Mouse (Mus musculus) midbrain, postnatal 0 days (tissue): ENCODE results near the gene Eprs. TPM values are rescaled to one million over a fixed set of nuclear protein-coding genes. Genes with fewer than 3 reads are reported as not detected.
"Not testable (repeated sequence)": the region's sequence is repeated elsewhere in the genome, so short reads cannot be mapped to it uniquely, and the experiment has no call there.

Experiments
- ATAC-seq: fragments of 200-750 bp; cut with Nextera tagmentation; 2 replicates; pipeline ENCODE4 v1.8.0; 2017; ENCODE audit warnings: moderate number of reproducible peaks, mild to moderate bottlenecking, moderate TSS enrichment, moderate library complexity; ENCODE audit not compliant: low FRiP score
- DNase-seq: peaks from one replicate; pipeline ENCODE4 v3.0.0-alpha.2; 2015; ENCODE audit warnings: low spot score
- H3K27ac ChIP-seq: fragments of 300-500 bp; sonication (generic); 2 replicates; pipeline ENCODE4 v1.5.1; 2014; ENCODE audit warnings: low read depth, mild to moderate bottlenecking, low read length, mixed read lengths
- H3K27me3 ChIP-seq: fragments of 300-500 bp; sonication (generic); 2 replicates; pipeline ENCODE4 v1.6.1; 2014; ENCODE audit warnings: low read length, control low read depth, mixed read lengths; ENCODE audit not compliant: insufficient read depth
- H3K36me3 ChIP-seq: fragments of 300-500 bp; sonication (generic); 2 replicates; pipeline ENCODE4 v1.6.1; 2014; ENCODE audit warnings: low read length, control low read depth, mixed read lengths; ENCODE audit not compliant: insufficient read depth
- H3K4me1 ChIP-seq: fragments of 300-500 bp; sonication (generic); 2 replicates; pipeline ENCODE4 v1.6.1; 2014; ENCODE audit warnings: mild to moderate bottlenecking, control low read depth, antibody characterized with exemption, low read length, mixed read lengths; ENCODE audit not compliant: insufficient read depth
- H3K4me2 ChIP-seq: fragments of 300-500 bp; sonication (generic); 2 replicates; pipeline ENCODE4 v1.6.1; 2014; ENCODE audit warnings: low read depth, mild to moderate bottlenecking, low read length, mixed read lengths; ENCODE audit not compliant: poor library complexity, severe bottlenecking
- H3K4me3 ChIP-seq: fragments of 300-500 bp; sonication (generic); 2 replicates; pipeline ENCODE4 v1.5.1; 2014; ENCODE audit warnings: low read depth, mild to moderate bottlenecking, low read length, moderate library complexity
- H3K9ac ChIP-seq: fragments of 300-500 bp; sonication (generic); replicated peaks from 2 replicates; pipeline ENCODE4 v1.6.1; 2014; ENCODE audit warnings: mild to moderate bottlenecking, low read length, moderate library complexity, mixed read lengths; ENCODE audit not compliant: poor library complexity, severe bottlenecking
- H3K9me3 ChIP-seq: fragments of 300-500 bp; sonication (generic); 2 replicates; pipeline ENCODE4 v1.6.1; 2016; ENCODE audit warnings: low read length, control low read depth
- CTCF ChIP-seq: IDR thresholded peaks from 2 replicates; pipeline ENCODE4 v1.5.1; 2016; ENCODE audit warnings: antibody characterized with exemption, mild to moderate bottlenecking
- WGBS: fragments of 180-500 bp; shearing (Covaris S2); extraction: QIAGEN DNeasy Blood & Tissue Kit; methylation state at CpG from one replicate; pipeline ENCODE4 v1.1.7; 2014; 5-methylcytosine and 5-hydroxymethylcytosine counted together
- polyA plus RNA-seq: library from polyadenylated mRNA; unstranded; fragments of >200 nt; fragmentation: Nextera tagmentation; extraction: Ambion mirVana; gene quantifications from 2 replicates; pipeline ENCODE4 v1.2.1, GENCODE M21; 2015
- total RNA-seq: library from RNA; depleted of rRNA; stranded (reverse); fragments of >200 nt; gene quantifications from 2 replicates; pipeline ENCODE4 v1.2.3, GENCODE M21; 2014; rRNA removed

Gene Eprs
- 71.7 and 94.7 TPM in 2 replicates for total RNA-seq
- polyA plus RNA-seq: 109 and 119 TPM in 2 replicates

GRCm38 (mm10) chr1:185362677-185363520, at the start of gene Eprs:
Gene Eprs, plus strand, starts transcription at chr1:185363044.
- WGBS: under 1% methylated on average over 53 of the region's 92 CpGs
- H3K9ac ChIP-seq: peak within 1 kb of the TSS; percentile 84
- H3K27me3 ChIP-seq: no peaks in the 10 kb centered on the region
- peaks cover 2% of the 10 kb centered on the region; the same call in 1 of the 2 replicates for H3K36me3 ChIP-seq
- peaks cover 10% of the 10 kb centered on the region; the same call in 1 of the 2 replicates for H3K4me1 ChIP-seq
- H3K9me3 ChIP-seq: no peaks in the 10 kb centered on the region
- DNase-seq: peak; percentile 99
- peak; percentile 17 for TF ChIP-seq CTCF
- peak; percentile 97 for ATAC-seq
- peak within 1 kb of the TSS; percentile 69 for H3K4me2 ChIP-seq
- peak within 1 kb of the TSS; percentile 92 for H3K4me3 ChIP-seq
- H3K27ac ChIP-seq: peak within 1 kb of the TSS; percentile 88

DNA sequence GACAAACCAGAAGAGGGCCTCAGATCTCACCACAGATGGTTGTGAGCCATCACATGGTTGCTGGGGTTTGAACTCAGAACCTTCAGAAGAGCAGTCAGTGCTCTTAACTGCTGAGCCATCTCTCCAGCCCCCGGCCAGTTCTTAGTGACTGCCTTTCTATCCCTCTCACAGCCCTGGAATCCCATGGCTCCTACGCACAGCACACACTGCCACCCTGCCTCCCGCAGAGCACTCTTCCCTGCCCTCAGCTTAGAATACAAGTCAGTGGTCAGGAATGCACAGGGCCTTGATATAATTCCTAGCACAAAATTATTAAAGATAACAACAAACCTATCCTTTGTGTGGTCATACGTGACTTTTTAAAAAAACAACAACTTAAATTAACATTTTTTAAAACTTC, 48.3 kb upstream of the Eprs start:
- ATAC-seq (no peak), DNase-seq (no peak)
- H3K36me3 ChIP-seq: peaks cover 43% of the 10 kb centered on the region
- no peaks in the 10 kb centered on the region for H3K27me3 ChIP-seq
- H3K27ac ChIP-seq: no peak overlapping the region
- no peak overlapping the region for H3K4me3 ChIP-seq
- no peaks in the 10 kb centered on the region for H3K4me1 ChIP-seq
- 95% methylated on average over 4 of the region's 4 CpGs for WGBS
- TF ChIP-seq CTCF: no peak
- no peak overlapping the region for H3K4me2 ChIP-seq
- no peak overlapping the region for H3K9ac ChIP-seq
- no peaks in the 10 kb centered on the region for H3K9me3 ChIP-seq

DNA sequence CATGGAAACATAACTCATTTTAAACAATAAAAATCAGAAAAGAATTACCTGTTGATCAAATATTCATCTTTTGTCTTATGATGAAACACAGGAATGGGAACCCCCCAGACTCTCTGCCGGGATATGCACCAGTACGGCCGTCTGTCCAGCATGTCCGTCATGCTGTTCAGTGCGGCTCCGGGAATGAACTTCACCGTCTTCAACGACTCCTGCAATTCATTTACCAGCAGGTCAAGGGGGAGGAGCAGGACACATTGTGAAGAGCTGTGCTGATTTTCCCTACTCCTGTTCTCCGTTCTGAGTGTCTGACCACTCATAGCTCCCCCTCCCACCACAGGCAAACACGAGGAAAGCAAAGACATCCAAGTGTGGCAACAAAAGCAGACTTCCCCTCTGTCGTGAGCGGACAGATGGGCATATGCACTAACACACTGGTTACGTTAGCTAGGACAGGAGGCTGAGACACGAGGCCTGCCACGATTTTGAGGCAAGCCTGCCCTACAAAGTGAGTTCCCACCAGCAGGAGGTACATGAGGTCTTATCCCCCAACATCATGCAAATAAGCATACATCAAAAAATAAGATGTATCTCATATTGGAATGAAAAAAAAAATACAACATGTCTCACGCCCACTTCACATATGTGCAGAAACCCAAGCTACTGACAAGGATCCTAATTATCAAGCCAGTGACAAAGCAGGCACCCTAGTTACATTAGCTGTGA, 46.8 kb upstream of the Eprs start:
- 93% methylated on average over 16 of the region's 16 CpGs for WGBS
- Histone ChIP-seq H3K9me3 (no peaks in the 10 kb centered on the region), H3K36me3 (peaks cover 50% of the 10 kb centered on the region), H3K4me1 (no peaks in the 10 kb centered on the region), H3K4me2 (no peak overlapping the region), H3K4me3 (no peak overlapping the region), H3K27ac (no peak overlapping the region), H3K27me3 (no peaks in the 10 kb centered on the region), H3K9ac (no peak overlapping the region)
- ATAC-seq (no peak), DNase-seq (no peak)
- TF ChIP-seq CTCF: no peak

GRCm38 (mm10) chr1:185327754-185328345, 35.0 kb upstream of the Eprs start:
- H3K4me1 ChIP-seq, DNase-seq, H3K9me3 ChIP-seq, ATAC-seq, H3K27me3 ChIP-seq, H3K9ac ChIP-seq, H3K27ac ChIP-seq: not testable (repeated sequence)
- Histone ChIP-seq H3K4me2 (peak overlapping the region; percentile 77), H3K36me3 (peaks cover 27% of the 10 kb centered on the region), H3K4me3 (peak overlapping the region; percentile 96)
- WGBS: 63% methylated on average over 3 of the region's 3 CpGs

DNA sequence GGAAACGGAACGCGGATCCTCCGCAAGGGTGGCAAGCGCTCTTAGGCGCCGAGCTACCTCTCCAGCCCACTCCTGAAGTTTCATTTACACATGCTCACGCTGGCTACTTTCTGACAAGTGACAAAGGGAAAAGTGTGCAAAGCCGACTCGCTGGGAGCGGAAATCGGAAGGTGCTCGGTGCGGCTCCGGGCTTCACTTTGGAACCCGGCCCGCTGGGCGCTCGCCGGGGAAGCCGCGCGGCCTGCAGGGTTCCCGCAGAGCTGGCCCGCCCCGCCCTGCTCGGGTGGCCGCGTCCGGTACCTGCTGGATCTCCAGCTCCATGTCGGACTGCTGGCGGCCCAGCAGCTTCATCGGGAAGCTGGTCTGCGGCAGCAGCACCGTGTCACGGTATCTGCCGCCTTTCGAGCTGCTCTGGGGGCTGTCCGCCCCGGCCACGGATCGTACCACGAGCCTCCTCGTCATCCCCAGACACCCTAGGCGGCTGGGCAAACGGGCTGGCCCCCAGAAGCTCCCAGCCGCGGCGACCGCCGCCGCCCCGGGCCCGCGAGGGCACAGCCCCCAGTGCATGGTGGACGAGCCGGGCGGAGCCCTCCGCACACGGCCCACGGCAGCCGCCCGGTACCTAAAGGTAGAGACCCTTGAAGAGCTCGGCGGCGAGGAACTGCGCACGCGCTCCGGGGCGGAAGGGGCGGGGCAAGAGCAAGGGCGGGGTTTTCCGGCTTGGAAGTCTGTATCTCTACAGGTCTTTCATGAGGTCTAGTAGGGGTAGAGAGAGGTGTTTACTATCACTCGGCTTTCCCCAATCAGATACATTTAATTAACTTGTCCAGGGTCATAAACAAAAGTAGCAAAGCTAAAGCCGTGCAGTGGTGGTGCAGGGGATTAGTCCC, 33.9 kb upstream of the Eprs start, which contains the start of gene Iars2:
Gene Iars2, minus strand, starts transcription at position 676 of the 890 bp plus-strand sequence.
- H3K27me3 ChIP-seq: no peaks in the 10 kb centered on the region
- peak; percentile 91 for ATAC-seq
- H3K9me3 ChIP-seq: no peaks in the 10 kb centered on the region
- no peak for TF ChIP-seq CTCF
- peak within 1 kb of the TSS; percentile 77 for H3K4me2 ChIP-seq
- H3K36me3 ChIP-seq: peaks cover 20% of the 10 kb centered on the region
- peak within 1 kb of the TSS; percentile 77 for H3K9ac ChIP-seq
- 1% methylated on average over 73 of the region's 76 CpGs for WGBS
- H3K4me3 ChIP-seq: peak within 1 kb of the TSS; percentile 96
- peak; percentile 88 for DNase-seq
- H3K4me1 ChIP-seq: peaks cover 9% of the 10 kb centered on the region
- peak within 1 kb of the TSS; percentile 87 for H3K27ac ChIP-seq
